Mouse (Mus musculus): ENCODE data around the gene S100a16.

S100a16 gene

GRCm38 (mm10) chr3:90537141-90537904 is at the start of gene S100a16:
S100a16 (plus strand) TSS chr3:90537254.
- ATAC-seq (ENCODE audit: low TSS enrichment): peak; percentile 77

GRCm38 (mm10) chr3:90488576-90488975 is 48.5 kb upstream of the S100a16 start:
- no peak for ATAC-seq (ENCODE audit: low TSS enrichment)

- peak; percentile 97 for ATAC-seq (ENCODE audit: low TSS enrichment)
These were observed 46.3 kb upstream of the S100a16 start, which contains the start of gene Snapin for GRCm38 (mm10) chr3:90490696-90491256. Snapin (minus strand) TSS chr3:90491033.

- no peak for ATAC-seq (ENCODE audit: low TSS enrichment)
These were observed 45.7 kb upstream of the S100a16 start for GRCm38 (mm10) chr3:90491350-90491749.

- ATAC-seq (ENCODE audit: low TSS enrichment): no peak
These were observed 43.1 kb upstream of the S100a16 start for GRCm38 (mm10) chr3:90493831-90494540.

- ATAC-seq (ENCODE audit: low TSS enrichment): peak; percentile 20; the same call in 1 of the 2 replicates
These were observed 41.1 kb upstream of the S100a16 start for GRCm38 (mm10) chr3:90495850-90496525.

- ATAC-seq (ENCODE audit: low TSS enrichment): no peak
These were observed 39.5 kb upstream of the S100a16 start for GRCm38 (mm10) chr3:90497597-90497996.

- no peak for ATAC-seq (ENCODE audit: low TSS enrichment)
These were observed 33.6 kb upstream of the S100a16 start for GRCm38 (mm10) chr3:90503444-90503843.

- ATAC-seq (ENCODE audit: low TSS enrichment): no peak
These were observed 31.8 kb upstream of the S100a16 start for GRCm38 (mm10) chr3:90505216-90505615.

- no peak for ATAC-seq (ENCODE audit: low TSS enrichment)
These were observed 30.7 kb upstream of the S100a16 start for GRCm38 (mm10) chr3:90506362-90506761.

GRCm38 (mm10) chr3:90508287-90508949 is 28.6 kb upstream of the S100a16 start:
- peak; percentile 8; the same call in 1 of the 2 replicates for ATAC-seq (ENCODE audit: low TSS enrichment)

GRCm38 (mm10) chr3:90508950-90509746 is 27.9 kb upstream of the S100a16 start, which contains the start of gene Chtop:
Chtop (minus strand) TSS chr3:90509498.
- peak; percentile 84 for ATAC-seq (ENCODE audit: low TSS enrichment)

GRCm38 (mm10) chr3:90509747-90510123 is 27.3 kb upstream of the S100a16 start:
- no peak for ATAC-seq (ENCODE audit: low TSS enrichment)

GRCm38 (mm10) chr3:90512276-90512675 is 24.8 kb upstream of the S100a16 start:
- ATAC-seq (ENCODE audit: low TSS enrichment): no peak

GRCm38 (mm10) chr3:90512948-90513642 is 24.0 kb upstream of the S100a16 start:
- no peak for ATAC-seq (ENCODE audit: low TSS enrichment)

GRCm38 (mm10) chr3:90513796-90514590 is 23.1 kb upstream of the S100a16 start, which contains the start of the genes S100a1 and S100a13:
S100a1 (minus strand) TSS chr3:90514392.
S100a13 (plus strand) TSS chr3:90514435.
- ATAC-seq (ENCODE audit: low TSS enrichment): peak; percentile 71

- ATAC-seq (ENCODE audit: low TSS enrichment): peak; percentile 57
These were observed 22.4 kb upstream of the S100a16 start for GRCm38 (mm10) chr3:90514691-90515090.

GRCm38 (mm10) chr3:90515242-90515641 is 21.8 kb upstream of the S100a16 start:
- no peak for ATAC-seq (ENCODE audit: low TSS enrichment)

GRCm38 (mm10) chr3:90515789-90516188 is 21.3 kb upstream of the S100a16 start:
- ATAC-seq (ENCODE audit: low TSS enrichment): no peak

Data from frontal cortex, adult (tissue).